ENCODE assay signal across 31 mouse cellular contexts in genomic region chr7:140228476-140228875, GRCm38 (mm10). TPM values are rescaled to one million over a fixed set of nuclear protein-coding genes. Genes with fewer than 3 reads are reported as not detected.
DNase-seq lines count a peak whose midpoint lies in the region; ATAC-seq and TF ChIP-seq lines count a peak whose summit lies in the region.
"Had no signal": no experiment of that assay in that cellular context is flagged by ENCODE, and none has a peak within 500 bp of the region (broad histone marks: within the 10 kb centered on the region; RNA-seq: fewer than 3 reads in every experiment).

No protein-coding gene starts in this region.

- H3K4me2 ChIP-seq in embryonic facial prominence, embryonic 15.5 days (replicated peaks) = no peak overlapping the region
- H3K4me2 ChIP-seq: heart, embryonic 11.5 days; hindbrain, embryonic 14.5 days; limb, embryonic 15.5 days; liver, embryonic 15.5 days; neural tube, embryonic 15.5 days; stomach, embryonic 15.5 days had no signal

- ATAC-seq in embryonic facial prominence, embryonic 15.5 days (ENCODE audit: insufficient number of reproducible peaks, low FRiP score, low TSS enrichment, low read depth) = 0 out of 2 replicates have a peak, but pooled peaks have one; percentile 24

- no peaks in the 10 kb centered on the region for H3K4me1 ChIP-seq in embryonic facial prominence, embryonic 15.5 days
- H3K4me1 ChIP-seq in embryonic facial prominence, embryonic 10.5 days = no peaks in the 10 kb centered on the region
- peaks cover 25% of the 10 kb centered on the region for H3K4me1 ChIP-seq in E14TG2a.4 (replicated peaks; ENCODE audit: low read depth, low read length)
- H3K4me1 ChIP-seq in midbrain, embryonic 10.5 days = no peaks in the 10 kb centered on the region
- H3K4me1 ChIP-seq: limb, embryonic 15.5 days; liver, embryonic 15.5 days; neural tube, embryonic 15.5 days; stomach, embryonic 15.5 days had no signal

- no peaks in the 10 kb centered on the region for H3K36me3 ChIP-seq in embryonic facial prominence, embryonic 15.5 days
- H3K36me3 ChIP-seq in embryonic facial prominence, embryonic 10.5 days (replicated peaks) = no peaks in the 10 kb centered on the region
- H3K36me3 ChIP-seq in E14TG2a.4 (ENCODE audit: insufficient read depth, low read length) = no peaks in the 10 kb centered on the region
- H3K36me3 ChIP-seq in midbrain, embryonic 10.5 days = no peaks in the 10 kb centered on the region
- H3K36me3 ChIP-seq: limb, embryonic 15.5 days; liver, embryonic 15.5 days; neural tube, embryonic 15.5 days; stomach, embryonic 15.5 days had no signal

- no peak for DNase-seq in embryonic facial prominence, embryonic 10.5 days (ENCODE audit: low spot score)
- DNase-seq in adrenal gland, postnatal 10 days = peak; percentile 68
- peak; percentile 24 for DNase-seq in kidney, postnatal 10 days
- DNase-seq in midbrain, embryonic 10.5 days (ENCODE audit: low spot score) = no peak
- DNase-seq in thymus, postnatal 25 days = no peak
- DNase-seq: B cell, adult 2 months; embryo, embryonic 11 days; gastrocnemius, adult 2 months; layer of hippocampus, postnatal 36 days; midbrain, embryonic 14.5 days; right cerebral cortex, postnatal 14 days; spleen, adult 18-20 months; thymus, adult 2 months had no signal

- no peak overlapping the region for H3K9ac ChIP-seq in embryonic facial prominence, embryonic 15.5 days
- H3K9ac ChIP-seq: hindbrain, embryonic 14.5 days; limb, embryonic 15.5 days; liver, embryonic 15.5 days; neural tube, embryonic 15.5 days; stomach, embryonic 15.5 days had no signal

- no peaks in the 10 kb centered on the region for H3K27me3 ChIP-seq in embryonic facial prominence, embryonic 15.5 days
- no peaks in the 10 kb centered on the region for H3K27me3 ChIP-seq in embryonic facial prominence, embryonic 10.5 days (replicated peaks; ENCODE audit: low read depth, poor library complexity, severe bottlenecking)
- H3K27me3 ChIP-seq in E14TG2a.4 (ENCODE audit: insufficient read depth, low read length) = peaks cover 35% of the 10 kb centered on the region
- H3K27me3 ChIP-seq in midbrain, embryonic 10.5 days (ENCODE audit: low read depth, poor library complexity, severe bottlenecking) = no peaks in the 10 kb centered on the region
- H3K27me3 ChIP-seq: limb, embryonic 15.5 days; liver, embryonic 15.5 days; neural tube, embryonic 15.5 days; stomach, embryonic 15.5 days had no signal

- H3K9me3 ChIP-seq in embryonic facial prominence, embryonic 15.5 days (replicated peaks) = no peaks in the 10 kb centered on the region
- H3K9me3 ChIP-seq in embryonic facial prominence, embryonic 10.5 days = no peaks in the 10 kb centered on the region
- H3K9me3 ChIP-seq in E14TG2a.4 (ENCODE audit: low read length) = peaks cover 3% of the 10 kb centered on the region; the same call in 1 of the 2 replicates
- no peaks in the 10 kb centered on the region for H3K9me3 ChIP-seq in midbrain, embryonic 10.5 days (replicated peaks)
- H3K9me3 ChIP-seq: limb, embryonic 15.5 days; liver, embryonic 15.5 days; neural tube, embryonic 15.5 days; stomach, embryonic 15.5 days had no signal

- no peak overlapping the region for H3K27ac ChIP-seq in embryonic facial prominence, embryonic 15.5 days (replicated peaks)
- no peak overlapping the region for H3K27ac ChIP-seq in embryonic facial prominence, embryonic 10.5 days (replicated peaks)
- no peak overlapping the region for H3K27ac ChIP-seq in midbrain, embryonic 10.5 days (replicated peaks)
- H3K27ac ChIP-seq: gastrocnemius, adult 2 months; hindbrain, embryonic 14.5 days; layer of hippocampus, adult 2 months; limb, embryonic 15.5 days; liver, embryonic 15.5 days; neural tube, embryonic 15.5 days; stomach, embryonic 15.5 days had no signal

- no peak for TF ChIP-seq CTCF in E14TG2a.4 (conservative IDR thresholded peaks at IDR 0.05; ENCODE audit: low read length)

- WGBS in embryonic facial prominence, embryonic 15.5 days = 83% methylated on average over 13 of the region's 13 CpGs
- WGBS in embryonic facial prominence, embryonic 10.5 days = 81% methylated on average over 13 of the region's 13 CpGs
- 88% methylated on average over 13 of the region's 13 CpGs for WGBS in midbrain, embryonic 10.5 days

- H3K4me3 ChIP-seq in embryonic facial prominence, embryonic 15.5 days (replicated peaks) = no peak overlapping the region
- no peak overlapping the region for H3K4me3 ChIP-seq in embryonic facial prominence, embryonic 10.5 days
- peak overlapping the region; percentile 61 for H3K4me3 ChIP-seq in E14TG2a.4 (replicated peaks; ENCODE audit: low read length)
- no peak overlapping the region for H3K4me3 ChIP-seq in midbrain, embryonic 10.5 days
- H3K4me3 ChIP-seq: gastrocnemius, adult 2 months; layer of hippocampus, adult 2 months; limb, embryonic 15.5 days; liver, embryonic 15.5 days; myocyte; neural tube, embryonic 15.5 days; stomach, embryonic 15.5 days had no signal

RNA-seq across cellular contexts. Expression of gene Cd163l1, which starts 10.4 kb away (rescaled TPM):
- 0.13 and 0.24 TPM in 2 replicates for polyA plus RNA-seq in embryonic facial prominence, embryonic 15.5 days (2015; fragmentation: Nextera tagmentation; extraction: Ambion mirVana)
- polyA plus RNA-seq in embryonic facial prominence, embryonic 10.5 days (2016; fragmentation: Nextera tagmentation; extraction: Ambion mirVana) = not detected in 2 replicates
- under 1 TPM in 1 of 2 experiments, not detected in 1; 0.12 TPM for total RNA-seq in adrenal gland, postnatal 10 days (2021)
- polyA plus RNA-seq in midbrain, embryonic 10.5 days (2016; fragmentation: Nextera tagmentation; extraction: Ambion mirVana) = not detected in 2 replicates
- total RNA-seq: gastrocnemius, adult 2 months; heart, postnatal 25 days; left cerebral cortex, postnatal 25 days had no signal
- polyA plus RNA-seq: heart, embryonic 11.5 days; hindbrain, embryonic 14.5 days; intestine, embryonic 14.5 days; limb, embryonic 15.5 days; midbrain, embryonic 14.5 days; myocyte; neural tube, embryonic 15.5 days had no signal

RNA-seq across cellular contexts. Expression of gene 5830411N06Rik, which starts 18.6 kb away (rescaled TPM):
- not detected in 2 replicates for polyA plus RNA-seq in embryonic facial prominence, embryonic 15.5 days (2015; fragmentation: Nextera tagmentation; extraction: Ambion mirVana)
- not detected in 2 replicates for polyA plus RNA-seq in embryonic facial prominence, embryonic 10.5 days (2016; fragmentation: Nextera tagmentation; extraction: Ambion mirVana)
- total RNA-seq in adrenal gland, postnatal 10 days (2021) = not detected
- polyA plus RNA-seq in midbrain, embryonic 10.5 days (2016; fragmentation: Nextera tagmentation; extraction: Ambion mirVana) = not detected in 2 replicates
- total RNA-seq: gastrocnemius, adult 2 months; heart, postnatal 25 days had no signal
- polyA plus RNA-seq: forebrain, embryonic 11.5 days; heart, embryonic 11.5 days; hindbrain, embryonic 14.5 days; intestine, embryonic 14.5 days; limb, embryonic 15.5 days; liver, embryonic 15.5 days; midbrain, embryonic 14.5 days; stomach, embryonic 15.5 days had no signal

RNA-seq across cellular contexts. Expression of gene Olfr524, which starts 22.7 kb away (rescaled TPM):
- polyA plus RNA-seq in embryonic facial prominence, embryonic 15.5 days (2015; fragmentation: Nextera tagmentation; extraction: Ambion mirVana) = not detected in 2 replicates
- not detected in 2 replicates for polyA plus RNA-seq in embryonic facial prominence, embryonic 10.5 days (2016; fragmentation: Nextera tagmentation; extraction: Ambion mirVana)
- total RNA-seq in adrenal gland, postnatal 10 days (2021) = not detected
- polyA plus RNA-seq in midbrain, embryonic 10.5 days (2016; fragmentation: Nextera tagmentation; extraction: Ambion mirVana) = not detected in 2 replicates
- total RNA-seq: gastrocnemius, adult 2 months; heart, postnatal 25 days; layer of hippocampus, adult 2 months; layer of hippocampus, postnatal 36 days; left cerebral cortex, postnatal 25 days; megakaryocyte, adult 5-6 weeks had no signal
- polyA plus RNA-seq: forebrain, embryonic 11.5 days; gonadal fat pad, adult 2 months; heart, embryonic 11.5 days; hindbrain, embryonic 14.5 days; intestine, embryonic 14.5 days; limb, embryonic 15.5 days; liver, embryonic 15.5 days; midbrain, embryonic 14.5 days; myocyte; neural tube, embryonic 15.5 days; stomach, embryonic 15.5 days; urinary bladder, adult 2 months had no signal

RNA-seq across cellular contexts. Expression of gene Olfr523, which starts 55.5 kb away (rescaled TPM):
- polyA plus RNA-seq in embryonic facial prominence, embryonic 15.5 days (2015; fragmentation: Nextera tagmentation; extraction: Ambion mirVana) = 0.39 and 0.57 TPM in 2 replicates
- not detected in 2 replicates for polyA plus RNA-seq in embryonic facial prominence, embryonic 10.5 days (2016; fragmentation: Nextera tagmentation; extraction: Ambion mirVana)
- total RNA-seq in adrenal gland, postnatal 10 days (2021) = not detected
- polyA plus RNA-seq in midbrain, embryonic 10.5 days (2016; fragmentation: Nextera tagmentation; extraction: Ambion mirVana) = not detected in 2 replicates
- total RNA-seq: gastrocnemius, adult 2 months; heart, postnatal 25 days; left cerebral cortex, postnatal 25 days; megakaryocyte, adult 5-6 weeks had no signal
- polyA plus RNA-seq: forebrain, embryonic 11.5 days; gonadal fat pad, adult 2 months; heart, embryonic 11.5 days; hindbrain, embryonic 14.5 days; intestine, embryonic 14.5 days; limb, embryonic 15.5 days; liver, embryonic 15.5 days; lung, embryonic 16.5 days; midbrain, embryonic 14.5 days; myocyte; neural tube, embryonic 15.5 days; stomach, embryonic 15.5 days; urinary bladder, adult 2 months had no signal

Comparison
In these comparisons a context has a peak if more than half of its experiments do, and no peak if none do; other contexts are left out.
1. DNase-seq: peak in adrenal gland, postnatal 10 days (single experiment) and kidney, postnatal 10 days (single experiment); none in embryonic facial prominence, embryonic 10.5 days (single experiment), midbrain, embryonic 10.5 days (single experiment) and thymus, postnatal 25 days (single experiment).